Mouse (Mus musculus): ENCODE measurements around the gene Cdhr3.

DNA sequence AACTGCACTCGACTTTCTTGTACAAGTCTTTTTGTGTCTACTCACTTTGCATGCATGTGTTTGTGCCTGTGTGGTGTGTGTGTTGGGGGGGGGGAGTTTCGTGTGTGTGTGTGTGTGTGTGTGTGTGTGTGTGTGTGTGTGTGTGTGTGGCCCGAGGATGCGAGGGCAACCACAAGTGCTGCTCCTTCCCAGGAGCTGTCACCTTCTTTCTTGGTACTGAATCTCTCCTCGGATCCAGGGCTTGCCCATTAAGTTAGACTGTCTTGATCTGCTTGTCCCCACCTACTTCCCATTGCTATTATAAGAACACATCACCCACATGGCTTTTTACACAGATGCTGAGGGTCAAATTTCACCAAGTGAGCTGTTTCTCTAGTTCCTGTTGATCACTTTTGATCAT is 93.9 kb downstream of the Cdhr3 start:
- TF ChIP-seq CTCF (IDR thresholded peaks at IDR 0.05; ENCODE audit: low read depth, low read length) (no peak), POLR2A (IDR thresholded peaks at IDR 0.05; ENCODE audit: borderline replicate concordance, low read depth, low read length) (no peak)
